Mouse (Mus musculus) neural tube, embryonic 12.5 days (tissue): ENCODE data around the gene Terb2. TPM values are rescaled to one million over a fixed set of nuclear protein-coding genes. Genes with fewer than 3 reads are reported as not detected.
"Not testable (repeated sequence)": the region's sequence is repeated elsewhere in the genome, so short reads cannot be mapped to it uniquely, and the experiment has no call there.

Experiments used
- ATAC-seq: fragments of 200-750 bp; cut with Nextera tagmentation; 2 replicates; pipeline ENCODE4 v1.8.0; 2017; ENCODE audit warnings: low read depth, mild to moderate bottlenecking, moderate TSS enrichment, moderate library complexity; ENCODE audit not compliant: low FRiP score
- H3K27ac ChIP-seq: fragments of 300-500 bp; sonication (generic); 2 replicates; pipeline ENCODE4 v1.5.1; 2016
- H3K27me3 ChIP-seq: fragments of 300-500 bp; sonication (generic); replicated peaks from 2 replicates; pipeline ENCODE4 v1.6.1; 2016; ENCODE audit warnings: mild to moderate bottlenecking
- H3K36me3 ChIP-seq: fragments of 300-500 bp; sonication (generic); 2 replicates; pipeline ENCODE4 v1.6.1; 2016; ENCODE audit warnings: mild to moderate bottlenecking
- H3K4me1 ChIP-seq: fragments of 300-500 bp; sonication (generic); 2 replicates; pipeline ENCODE4 v1.6.1; 2016
- H3K4me2 ChIP-seq: fragments of 300-500 bp; sonication (generic); replicated peaks from 2 replicates; pipeline ENCODE4 v1.6.1; 2016; ENCODE audit warnings: mild to moderate bottlenecking
- H3K4me3 ChIP-seq: fragments of 300-500 bp; sonication (generic); 2 replicates; pipeline ENCODE4 v1.5.1; 2016
- H3K9ac ChIP-seq: fragments of 300-500 bp; sonication (generic); 2 replicates; pipeline ENCODE4 v1.6.1; 2016; ENCODE audit warnings: mild to moderate bottlenecking
- H3K9me3 ChIP-seq: fragments of 300-500 bp; sonication (generic); 2 replicates; pipeline ENCODE4 v1.6.1; 2016; ENCODE audit warnings: mild to moderate bottlenecking
- WGBS: fragments of 180-500 bp; shearing (Covaris S2); methylation state at CpG from one replicate; pipeline ENCODE4 v1.1.7; 2016; 5-methylcytosine and 5-hydroxymethylcytosine counted together
- polyA plus RNA-seq: library from polyadenylated mRNA; unstranded; fragments of >200 nt; fragmentation: Nextera tagmentation; extraction: Ambion mirVana; gene quantifications from 2 replicates; pipeline ENCODE4 v1.2.1, GENCODE M21; 2016

Terb2 gene
- polyA plus RNA-seq, 1 experiment from 2014 or later = not detected

DNA sequence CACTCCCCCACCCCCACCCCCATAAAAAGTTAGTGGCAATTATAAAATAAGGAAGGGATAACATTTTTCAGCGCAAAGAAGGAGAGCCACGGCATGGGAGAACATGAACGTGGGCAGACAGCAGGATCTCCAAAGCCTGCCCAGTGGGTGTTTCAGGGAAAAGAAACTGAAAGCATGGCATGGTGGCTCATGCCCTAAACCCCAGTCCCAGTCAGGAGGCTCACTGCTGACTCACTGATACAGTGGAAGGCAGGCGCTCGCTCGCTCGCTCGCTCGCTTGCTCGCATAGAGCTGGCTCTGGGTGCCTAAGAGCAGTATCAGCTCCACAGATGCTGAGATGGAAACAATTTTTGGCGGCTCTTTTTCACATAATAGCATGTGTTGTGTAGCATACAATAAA is 21.8 kb upstream of the Terb2 start:
- 87% methylated on average over 11 of the region's 11 CpGs for WGBS
- no peak overlapping the region for H3K27ac ChIP-seq

DNA sequence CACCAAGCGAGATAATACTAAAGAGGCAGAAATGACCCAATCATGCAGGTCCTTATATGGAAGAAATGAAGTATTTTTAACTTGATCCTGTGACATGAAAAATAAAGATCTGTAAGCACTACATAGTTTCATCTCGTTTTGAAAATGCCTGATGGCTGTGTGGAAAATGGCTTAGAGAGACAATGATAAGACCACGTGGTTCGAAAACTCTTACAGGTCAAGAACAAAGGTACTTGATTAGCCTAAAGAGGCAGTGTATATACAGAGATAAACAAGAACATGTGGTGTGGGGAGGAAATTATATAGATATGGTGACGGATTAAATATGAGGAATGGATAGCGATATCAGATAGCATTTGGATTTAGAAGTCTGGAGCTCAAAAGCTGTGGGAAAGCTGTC is 14.8 kb upstream of the Terb2 start:
- no peak for ATAC-seq
- H3K4me1 ChIP-seq = no peaks in the 10 kb centered on the region
- H3K36me3 ChIP-seq = no peaks in the 10 kb centered on the region
- H3K4me3 ChIP-seq = no peak overlapping the region
- 90% methylated on average over 6 of the region's 6 CpGs for WGBS
- no peak overlapping the region for H3K4me2 ChIP-seq
- no peak overlapping the region for H3K27ac ChIP-seq
- H3K9me3 ChIP-seq = no peaks in the 10 kb centered on the region
- no peak overlapping the region for H3K9ac ChIP-seq
- no peaks in the 10 kb centered on the region for H3K27me3 ChIP-seq

More for the DNA sequence above, 21.8 kb upstream of the Terb2 start:
- H3K4me2 ChIP-seq = no peak overlapping the region
- no peaks in the 10 kb centered on the region for H3K36me3 ChIP-seq
- H3K4me3 ChIP-seq = no peak overlapping the region
- no peaks in the 10 kb centered on the region for H3K4me1 ChIP-seq
- H3K9me3 ChIP-seq = no peaks in the 10 kb centered on the region
- no peaks in the 10 kb centered on the region for H3K27me3 ChIP-seq
- ATAC-seq = no peak
- H3K9ac ChIP-seq = no peak overlapping the region

DNA sequence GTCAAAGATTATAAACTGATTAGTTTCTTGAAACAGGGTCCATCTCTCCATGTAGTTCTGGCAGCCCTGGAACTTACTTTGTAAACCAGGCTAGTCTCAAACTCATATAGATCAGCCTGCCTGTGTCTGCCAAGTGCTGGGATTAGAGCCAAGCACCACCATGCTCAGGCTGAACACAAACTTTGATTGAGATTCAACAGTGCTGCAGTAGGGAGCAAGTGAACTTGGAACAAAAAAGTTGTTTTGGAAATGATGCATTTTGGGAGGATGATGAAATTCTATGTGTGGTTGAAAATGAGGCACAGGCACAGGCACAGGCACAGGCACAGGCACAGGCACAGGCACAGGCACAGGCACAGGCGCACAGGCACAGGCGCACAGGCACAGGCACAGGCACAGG is 13.9 kb upstream of the Terb2 start:
- WGBS = 90% methylated on average over 2 of the region's 2 CpGs
- ATAC-seq = no peak
- H3K27me3 ChIP-seq = no peaks in the 10 kb centered on the region
- no peaks in the 10 kb centered on the region for H3K4me1 ChIP-seq
- H3K27ac ChIP-seq = no peak overlapping the region
- no peak overlapping the region for H3K4me3 ChIP-seq
- no peak overlapping the region for H3K9ac ChIP-seq
- H3K36me3 ChIP-seq = no peaks in the 10 kb centered on the region
- no peaks in the 10 kb centered on the region for H3K9me3 ChIP-seq
- no peak overlapping the region for H3K4me2 ChIP-seq

DNA sequence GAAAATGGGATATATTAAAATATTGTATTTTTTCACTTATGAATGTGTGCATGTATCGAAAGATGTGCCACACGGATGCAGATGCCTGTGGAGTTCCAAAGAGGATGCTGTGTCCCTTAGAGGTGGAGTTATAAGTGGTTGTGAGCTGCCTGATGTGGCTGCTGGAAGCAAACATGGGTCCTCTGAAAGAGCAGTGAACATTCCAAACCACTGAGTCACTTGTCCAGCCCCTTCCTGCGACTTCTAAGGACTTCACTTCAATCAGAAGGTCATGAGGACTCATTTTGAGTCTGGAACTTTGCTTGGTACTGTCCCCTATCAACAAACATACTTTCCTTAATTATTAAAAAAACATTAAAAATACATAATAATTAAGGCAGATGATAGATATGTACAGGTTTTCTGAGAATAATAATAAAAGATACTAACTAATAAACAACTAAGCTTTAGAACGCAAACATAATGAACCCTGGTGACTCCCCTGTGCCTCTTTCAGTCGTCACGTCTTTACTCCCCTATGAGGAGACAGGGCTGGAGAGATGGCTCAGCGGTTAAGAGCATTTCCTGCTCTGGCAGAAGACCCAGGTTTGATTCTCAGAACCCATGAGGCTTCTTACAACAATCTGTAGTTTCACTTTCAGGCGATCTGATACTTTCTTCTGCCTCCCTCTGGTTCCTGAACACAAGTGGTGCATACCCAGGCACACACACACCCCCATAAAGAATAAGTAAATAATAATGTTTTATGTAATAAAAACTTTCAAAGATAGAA is 5.8 kb upstream of the Terb2 start:
- no peaks in the 10 kb centered on the region for H3K4me1 ChIP-seq
- no peak overlapping the region for H3K4me3 ChIP-seq
- H3K9ac ChIP-seq = no peak overlapping the region
- H3K27me3 ChIP-seq = no peaks in the 10 kb centered on the region
- 78% methylated on average over 8 of the region's 8 CpGs for WGBS
- no peaks in the 10 kb centered on the region for H3K36me3 ChIP-seq
- no peak overlapping the region for H3K27ac ChIP-seq
- H3K4me2 ChIP-seq = no peak overlapping the region
- ATAC-seq = no peak
- no peaks in the 10 kb centered on the region for H3K9me3 ChIP-seq

DNA sequence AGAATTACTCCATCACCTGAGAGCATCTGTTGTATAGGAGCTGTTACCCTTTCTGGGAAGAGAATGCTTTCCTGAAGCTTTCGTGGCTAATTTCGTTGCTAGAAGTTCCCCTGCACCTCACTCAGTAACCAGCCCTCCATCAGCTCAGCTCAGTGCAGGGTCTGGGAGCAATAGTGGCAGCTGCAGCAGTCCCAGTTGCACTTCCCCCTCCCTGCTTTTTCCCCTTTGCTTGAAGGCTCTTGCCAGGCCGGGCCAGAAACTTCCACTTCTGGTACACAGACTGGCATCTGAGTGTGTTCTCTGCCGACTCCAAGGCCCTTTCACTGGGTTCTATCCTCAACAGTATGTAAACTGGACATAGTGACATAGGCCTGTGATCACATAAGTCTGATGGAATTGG is 986 bp upstream of the Terb2 start:
- Histone ChIP-seq H3K27ac (no peak overlapping the region), H3K4me1 (no peaks in the 10 kb centered on the region), H3K9me3 (no peaks in the 10 kb centered on the region), H3K9ac (no peak overlapping the region), H3K27me3 (no peaks in the 10 kb centered on the region), H3K4me3 (no peak overlapping the region), H3K36me3 (no peaks in the 10 kb centered on the region), H3K4me2 (no peak overlapping the region)
- ATAC-seq = no peak
- 90% methylated on average over 4 of the region's 4 CpGs for whole genome bisulfite sequencing

DNA sequence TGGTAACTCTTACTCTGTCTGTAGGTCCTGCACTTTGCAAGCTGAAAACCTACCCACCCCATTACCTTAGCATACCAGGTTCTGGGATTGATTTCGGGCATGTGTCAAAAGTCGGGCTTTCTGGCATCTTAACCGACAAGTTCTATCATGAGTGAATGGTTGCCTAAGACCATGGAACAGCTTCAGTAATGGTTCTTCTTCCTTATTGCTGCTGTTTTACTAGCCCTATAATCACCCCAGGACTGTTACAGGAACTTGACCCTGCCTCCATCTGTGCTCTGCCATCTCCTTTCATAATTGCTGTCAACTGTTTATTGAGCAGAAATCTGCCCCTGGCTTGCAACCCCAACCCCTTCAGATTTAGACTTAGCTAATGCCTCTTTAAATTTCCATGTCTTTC is 679 bp downstream of the Terb2 start:
- Histone ChIP-seq H3K27ac (no peak overlapping the region), H3K4me2 (no peak overlapping the region), H3K36me3 (no peaks in the 10 kb centered on the region), H3K4me1 (no peaks in the 10 kb centered on the region), H3K4me3 (no peak overlapping the region), H3K27me3 (no peaks in the 10 kb centered on the region), H3K9me3 (no peaks in the 10 kb centered on the region), H3K9ac (no peak overlapping the region)
- ATAC-seq = no peak
- 94% methylated on average over 3 of the region's 3 CpGs for WGBS

DNA sequence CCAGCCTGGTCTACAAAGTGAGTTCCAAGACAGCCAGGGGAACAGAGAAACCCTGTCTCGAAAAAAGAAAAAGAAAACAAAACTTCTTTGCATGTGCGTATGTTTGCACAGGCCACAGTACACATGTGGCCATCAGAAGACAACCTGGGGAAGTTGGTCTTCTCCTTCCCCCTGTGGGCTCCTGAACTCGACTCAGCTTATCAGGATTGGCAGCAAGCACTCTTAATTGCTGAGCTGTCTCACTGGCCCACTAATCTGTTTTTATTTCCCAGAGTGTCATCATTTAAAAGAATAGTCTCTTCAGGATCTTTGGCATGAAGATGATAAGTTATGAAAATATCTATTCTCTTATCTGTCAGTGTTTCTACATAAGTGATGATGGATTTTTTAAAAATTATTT is 5.8 kb downstream of the Terb2 start:
- Histone ChIP-seq H3K9ac (no peak overlapping the region), H3K9me3 (no peaks in the 10 kb centered on the region), H3K4me1 (no peaks in the 10 kb centered on the region), H3K4me2 (no peak overlapping the region), H3K27me3 (no peaks in the 10 kb centered on the region), H3K36me3 (no peaks in the 10 kb centered on the region), H3K4me3 (no peak overlapping the region), H3K27ac (no peak overlapping the region)
- no peak for ATAC-seq
- WGBS = 79% methylated on average over 3 of the region's 3 CpGs

DNA sequence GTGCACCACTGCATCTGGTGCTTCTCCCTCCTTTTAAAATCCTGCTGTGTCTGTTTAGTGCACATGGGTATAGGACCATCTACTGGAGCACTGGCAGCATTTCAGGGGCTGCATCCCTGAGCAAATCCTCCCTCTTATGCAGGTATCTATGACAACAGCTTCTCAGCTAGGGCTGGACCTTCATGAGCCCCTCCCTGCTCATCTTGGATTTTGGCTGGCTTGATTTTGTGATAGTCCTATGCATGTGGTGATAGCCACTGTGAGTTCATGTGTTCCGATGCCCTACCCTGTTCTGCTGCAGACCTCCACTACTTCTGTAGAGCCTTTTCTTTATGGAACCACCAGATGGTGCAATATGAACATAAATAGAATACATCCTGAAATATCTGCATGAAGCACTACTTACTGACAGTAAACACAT is 8.4 kb downstream of the Terb2 start:
- H3K4me1 ChIP-seq = no peaks in the 10 kb centered on the region
- no peaks in the 10 kb centered on the region for H3K9me3 ChIP-seq
- no peak overlapping the region for H3K27ac ChIP-seq
- no peak overlapping the region for H3K4me2 ChIP-seq
- ATAC-seq = peak; percentile 68
- H3K4me3 ChIP-seq = no peak overlapping the region
- no peaks in the 10 kb centered on the region for H3K36me3 ChIP-seq
- H3K9ac ChIP-seq = no peak overlapping the region
- no peaks in the 10 kb centered on the region for H3K27me3 ChIP-seq
- WGBS = 67% methylated on average over 1 of the region's 1 CpGs

DNA sequence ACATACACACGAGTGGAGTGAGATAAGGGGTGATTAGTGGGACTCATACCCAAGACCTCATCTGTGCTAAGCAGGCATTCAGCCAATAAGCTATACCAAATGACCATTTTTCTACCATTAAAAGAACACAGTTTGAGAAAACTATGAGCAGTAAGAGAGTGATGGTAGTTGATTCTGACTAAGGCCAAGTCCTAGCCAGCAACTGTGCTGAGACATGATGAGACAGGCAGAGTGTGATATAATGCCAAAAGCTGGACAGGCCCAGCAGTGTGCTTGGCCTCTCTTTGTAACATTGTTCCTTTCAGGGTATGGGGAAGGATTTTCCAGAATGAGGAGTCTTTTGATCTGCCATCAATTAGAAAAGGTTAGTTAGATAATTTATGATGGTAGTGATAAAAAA is 15.4 kb downstream of the Terb2 start:
- WGBS = 90% methylated on average over 1 of the region's 1 CpGs
- Histone ChIP-seq H3K27ac (no peak overlapping the region), H3K4me2 (no peak overlapping the region), H3K4me1 (no peaks in the 10 kb centered on the region), H3K36me3 (no peaks in the 10 kb centered on the region), H3K9ac (no peak overlapping the region), H3K4me3 (no peak overlapping the region), H3K9me3 (no peaks in the 10 kb centered on the region), H3K27me3 (no peaks in the 10 kb centered on the region)
- no peak for ATAC-seq

DNA sequence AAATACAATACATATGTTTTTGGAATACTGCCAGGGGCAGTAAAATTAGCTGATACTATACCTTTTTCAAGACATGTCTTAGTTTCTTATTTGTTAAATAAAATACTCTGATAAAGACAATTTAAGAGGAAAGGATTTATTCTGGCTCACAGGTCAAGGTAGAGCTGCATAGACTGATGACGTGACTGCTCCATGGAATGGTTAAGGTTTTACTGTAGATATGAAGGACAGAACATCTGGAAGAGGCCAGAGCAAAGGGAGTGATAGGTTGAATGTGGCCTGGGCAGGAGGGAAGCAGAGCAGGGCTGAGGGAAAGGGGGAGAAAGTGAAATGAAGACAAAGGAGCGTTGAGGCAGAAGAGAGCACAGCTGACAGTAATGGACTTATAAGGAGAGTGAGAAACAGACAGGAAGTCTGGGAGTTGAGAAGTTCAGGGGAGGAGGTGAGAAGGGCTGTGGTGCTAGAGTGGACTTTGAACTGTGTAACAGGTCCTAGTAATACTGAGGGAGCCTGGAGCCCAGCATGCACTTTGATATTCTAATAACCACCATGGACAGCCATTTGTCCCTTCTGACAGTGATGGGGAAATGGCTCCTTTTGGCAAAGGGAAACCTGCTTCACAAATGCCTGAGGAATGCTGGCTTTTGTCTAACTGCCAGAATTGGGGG is 20.5 kb downstream of the Terb2 start:
- H3K36me3 ChIP-seq = no peaks in the 10 kb centered on the region
- H3K9ac ChIP-seq = no peak overlapping the region
- H3K27me3 ChIP-seq = no peaks in the 10 kb centered on the region
- H3K4me1 ChIP-seq = no peaks in the 10 kb centered on the region
- no peak overlapping the region for H3K27ac ChIP-seq
- H3K9me3 ChIP-seq = no peaks in the 10 kb centered on the region
- no peak overlapping the region for H3K4me2 ChIP-seq
- ATAC-seq = no peak
- H3K4me3 ChIP-seq = no peak overlapping the region
- WGBS = 74% methylated on average over 2 of the region's 2 CpGs

DNA sequence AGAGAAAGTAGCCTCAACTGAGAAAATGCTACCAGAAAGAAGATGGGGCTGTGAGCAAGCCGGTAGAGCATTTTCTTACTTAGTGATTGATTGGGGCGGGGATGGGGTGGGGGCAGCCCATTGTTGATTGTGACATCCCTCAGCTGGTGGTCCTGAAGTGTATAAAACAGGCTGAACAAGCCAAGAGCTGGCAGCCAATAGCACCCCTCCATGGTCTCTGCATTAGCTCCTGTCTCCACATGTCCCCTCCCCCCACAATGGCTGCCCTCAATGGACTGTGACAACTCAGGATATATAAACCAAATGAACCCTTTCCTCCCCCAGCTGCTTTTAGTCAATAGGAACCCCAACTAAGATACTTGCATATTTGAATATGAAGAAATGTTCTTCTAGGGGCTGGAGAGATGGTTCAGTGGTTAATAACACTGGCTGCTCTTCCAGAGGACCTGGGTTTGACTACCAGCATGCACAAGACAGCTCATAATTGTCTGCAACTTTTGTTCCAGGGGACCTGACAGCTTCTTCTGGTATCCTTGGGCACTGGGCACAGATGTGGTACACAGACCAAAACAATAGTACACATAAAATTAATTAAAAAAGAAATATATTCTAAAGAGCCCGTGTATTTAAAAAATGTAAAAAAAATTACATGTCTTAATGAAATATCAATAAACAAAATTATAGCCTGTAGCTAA is 24.6 kb downstream of the Terb2 start:
- peak; percentile 68; the same call in 1 of the 2 replicates for ATAC-seq
- Histone ChIP-seq H3K4me2 (no peak overlapping the region), H3K27ac (no peak overlapping the region), H3K4me1 (no peaks in the 10 kb centered on the region), H3K9ac (no peak overlapping the region), H3K4me3 (no peak overlapping the region), H3K36me3 (no peaks in the 10 kb centered on the region), H3K9me3 (no peaks in the 10 kb centered on the region), H3K27me3 (no peaks in the 10 kb centered on the region)
- WGBS = 38% methylated on average over 3 of the region's 3 CpGs

DNA sequence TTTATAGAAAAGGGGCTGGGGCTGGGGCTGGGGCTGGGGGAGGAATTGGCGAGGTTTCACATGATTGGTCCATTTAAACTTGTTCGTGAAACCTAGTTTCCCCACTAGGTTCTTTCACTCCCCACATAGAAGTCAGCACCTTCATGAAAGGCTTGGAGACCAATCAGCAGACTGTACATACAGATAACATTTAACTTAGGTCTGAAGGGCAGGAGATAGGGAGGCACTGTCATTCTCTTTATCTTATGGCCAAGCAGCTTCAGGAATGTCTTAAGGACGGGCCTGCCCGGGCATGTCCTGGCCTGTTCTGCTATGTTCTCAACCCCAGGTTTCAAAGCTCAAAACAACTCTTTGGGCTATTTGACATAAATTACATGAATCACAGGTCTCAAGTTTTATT is 31.0 kb downstream of the Terb2 start:
- ATAC-seq, H3K4me1 ChIP-seq: not testable (repeated sequence)

More for the DNA sequence above, 31.0 kb downstream of the Terb2 start:
- not testable (repeated sequence) for H3K9me3 ChIP-seq, H3K4me3 ChIP-seq, H3K4me2 ChIP-seq, H3K27me3 ChIP-seq, H3K27ac ChIP-seq, H3K9ac ChIP-seq, H3K36me3 ChIP-seq
- WGBS = 96% methylated on average over 4 of the region's 4 CpGs
